Mouse (Mus musculus) liver, embryonic 15.5 days (tissue): Measurements from ENCODE around the gene Trim5. TPM values are rescaled to one million over a fixed set of nuclear protein-coding genes. Genes with fewer than 3 reads are reported as not detected.
"Not testable (repeated sequence)": the region's sequence is repeated elsewhere in the genome, so short reads cannot be mapped to it uniquely, and the experiment has no call there.

Experiments used
- ATAC-seq: fragments of 200-750 bp; cut with Nextera tagmentation; 2 replicates; pipeline ENCODE4 v1.8.0; 2017; ENCODE audit warnings: moderate number of reproducible peaks, mild to moderate bottlenecking, moderate library complexity; ENCODE audit not compliant: insufficient read depth
- H3K27ac ChIP-seq: fragments of 300-500 bp; sonication (generic); replicated peaks from 2 replicates; pipeline ENCODE4 v1.5.1; 2015; ENCODE audit warnings: mild to moderate bottlenecking, inconsistent platforms
- H3K27me3 ChIP-seq: fragments of 300-500 bp; sonication (generic); 2 replicates; pipeline ENCODE4 v1.6.1; 2015; ENCODE audit warnings: mild to moderate bottlenecking, inconsistent platforms
- H3K36me3 ChIP-seq: fragments of 300-500 bp; sonication (generic); replicated peaks from 2 replicates; pipeline ENCODE4 v1.6.1; 2015; ENCODE audit warnings: moderate library complexity, mild to moderate bottlenecking, inconsistent platforms
- H3K4me1 ChIP-seq: fragments of 300-500 bp; sonication (generic); replicated peaks from 2 replicates; pipeline ENCODE4 v1.6.1; 2015; ENCODE audit warnings: inconsistent platforms
- H3K4me2 ChIP-seq: fragments of 300-500 bp; sonication (generic); 2 replicates; pipeline ENCODE4 v1.6.1; 2015; ENCODE audit warnings: moderate library complexity, mild to moderate bottlenecking, inconsistent platforms
- H3K4me3 ChIP-seq: fragments of 300-500 bp; sonication (generic); replicated peaks from 2 replicates; pipeline ENCODE4 v1.5.1; 2015; ENCODE audit warnings: mild to moderate bottlenecking, inconsistent platforms
- H3K9ac ChIP-seq: fragments of 300-500 bp; sonication (generic); 2 replicates; pipeline ENCODE4 v1.6.1; 2015; ENCODE audit warnings: moderate library complexity, mild to moderate bottlenecking, inconsistent platforms
- H3K9me3 ChIP-seq: fragments of 300-500 bp; sonication (generic); replicated peaks from 2 replicates; pipeline ENCODE4 v1.6.1; 2016; ENCODE audit warnings: inconsistent platforms
- WGBS: fragments of 180-500 bp; shearing (Covaris S2); methylation state at CpG from one replicate; pipeline ENCODE4 v1.1.7; 2015; ENCODE audit warnings: mixed read lengths; ENCODE audit not compliant: insufficient replicate concordance; 5-methylcytosine and 5-hydroxymethylcytosine counted together
- polyA plus RNA-seq: library from polyadenylated mRNA; unstranded; fragments of >200 nt; fragmentation: Nextera tagmentation; extraction: Ambion mirVana; gene quantifications from 2 replicates; pipeline ENCODE4 v1.2.1, GENCODE M21; 2015

Trim5 gene
- polyA plus RNA-seq: 0.32 and 0.37 TPM in 2 replicates

DNA sequence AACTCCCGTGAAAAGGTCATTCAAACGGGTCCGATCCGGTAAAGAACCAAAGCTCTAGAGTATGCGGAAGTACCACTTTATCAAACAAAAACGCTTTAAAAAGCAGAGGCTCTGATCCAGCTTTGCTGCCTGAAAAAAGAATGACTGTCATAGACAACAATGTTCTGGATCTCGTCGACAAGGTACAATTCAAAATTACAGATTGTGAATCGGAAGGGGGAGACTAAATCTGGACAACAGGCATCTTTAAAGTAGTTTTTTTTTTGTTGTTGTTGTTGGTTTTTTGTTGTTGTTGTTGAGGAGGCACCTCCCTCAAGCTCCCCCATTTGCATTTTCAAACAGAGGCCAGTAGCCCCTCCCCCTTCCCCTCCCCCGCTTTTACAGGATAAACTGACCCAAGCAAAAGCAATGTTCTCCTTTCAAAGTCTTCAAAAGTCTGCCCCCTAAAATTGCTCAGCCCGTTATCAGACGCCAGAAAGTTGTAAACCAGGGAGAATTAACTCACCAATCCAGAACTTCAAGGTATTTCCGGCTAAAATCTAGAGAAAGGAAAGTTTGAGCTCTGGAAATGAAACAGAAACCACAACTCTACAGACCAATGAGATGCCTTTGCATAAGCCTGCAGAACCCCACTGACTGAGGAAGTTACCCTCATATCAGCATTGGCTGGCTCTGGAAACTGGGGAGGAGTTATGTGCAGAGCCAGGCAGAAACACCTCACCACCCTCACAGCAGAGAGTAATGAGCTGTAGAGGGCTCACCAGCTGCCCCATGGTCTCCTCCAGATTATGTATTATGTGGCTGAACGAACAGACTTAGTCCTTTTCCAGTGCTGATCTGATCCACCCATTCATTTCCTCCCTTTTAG is at the start of gene Trim5:
Gene Trim5, minus strand, starts transcription at position 519 of the 868 bp plus-strand sequence.
- H3K27me3 ChIP-seq, H3K4me1 ChIP-seq, H3K27ac ChIP-seq, H3K36me3 ChIP-seq, H3K9me3 ChIP-seq, H3K9ac ChIP-seq: not testable (repeated sequence)
- Histone ChIP-seq H3K4me2 (peak within 1 kb of the TSS; percentile 50), H3K4me3 (peak within 1 kb of the TSS; percentile 43)
- 30% methylated on average over 14 of the region's 14 CpGs for WGBS
- ATAC-seq: peak; percentile 92

DNA sequence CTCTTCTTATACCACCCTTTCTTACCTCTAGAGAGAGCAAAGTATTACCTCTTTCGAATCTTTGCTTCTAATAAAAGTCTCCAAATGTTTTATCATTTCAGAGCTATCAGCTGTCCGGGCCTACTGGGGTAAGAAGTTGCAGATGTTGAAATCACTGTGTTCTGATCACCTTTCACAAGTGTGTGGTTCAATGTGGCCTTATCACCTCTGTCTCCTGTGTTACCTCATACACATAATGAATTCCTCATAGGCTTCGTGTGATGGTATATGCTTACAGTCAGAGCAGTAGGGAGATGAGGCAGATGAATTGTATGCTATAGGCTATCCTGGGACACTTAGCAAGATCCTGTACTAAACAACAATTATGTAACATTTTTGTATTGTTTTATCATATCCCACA is 47.7 kb upstream of the Trim5 start:
- H3K36me3 ChIP-seq, H3K27me3 ChIP-seq, ATAC-seq, H3K4me1 ChIP-seq, H3K4me2 ChIP-seq, H3K9ac ChIP-seq, H3K9me3 ChIP-seq, H3K27ac ChIP-seq, H3K4me3 ChIP-seq: not testable (repeated sequence)
- 52% methylated on average over 3 of the region's 3 CpGs for WGBS

DNA sequence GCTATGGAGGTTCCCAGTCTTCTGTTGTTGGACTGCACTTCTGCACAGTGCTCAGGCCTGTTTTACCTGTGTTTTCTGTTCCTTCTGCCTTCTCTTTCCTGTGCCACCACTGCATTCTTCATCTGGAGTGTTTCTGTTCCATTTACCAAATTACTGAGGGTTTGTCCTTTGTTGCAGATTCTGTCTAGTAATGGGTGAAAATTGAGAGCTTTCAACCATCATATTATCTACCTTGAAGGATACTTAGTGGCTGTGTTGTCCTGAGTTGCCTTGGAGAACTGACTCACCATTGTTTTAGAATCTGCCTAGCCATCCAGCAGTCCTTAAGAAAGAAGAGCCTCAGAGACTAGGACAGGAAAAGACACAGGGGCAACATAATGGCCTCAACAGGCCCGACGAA is 41.3 kb upstream of the Trim5 start, which contains the start of gene Trim34b:
Gene Trim34b, plus strand, starts transcription at position 301 of the 400 bp plus-strand sequence.
- not testable (repeated sequence) for H3K27me3 ChIP-seq, H3K36me3 ChIP-seq, H3K4me3 ChIP-seq, H3K9ac ChIP-seq, H3K4me1 ChIP-seq, H3K9me3 ChIP-seq, ATAC-seq, H3K27ac ChIP-seq, H3K4me2 ChIP-seq
- 84% methylated on average over 2 of the region's 2 CpGs for WGBS

- H3K9ac ChIP-seq: no peak overlapping the region
- WGBS: 69% methylated on average over 9 of the region's 9 CpGs
- no peaks in the 10 kb centered on the region for H3K9me3 ChIP-seq
- no peak overlapping the region for H3K4me2 ChIP-seq
- no peak for ATAC-seq
- H3K36me3 ChIP-seq: no peaks in the 10 kb centered on the region
- H3K4me1 ChIP-seq: no peaks in the 10 kb centered on the region
- H3K27ac ChIP-seq: no peak overlapping the region
- no peaks in the 10 kb centered on the region for H3K27me3 ChIP-seq
- H3K4me3 ChIP-seq: no peak overlapping the region
Measured at GRCm38 (mm10) chr7:104322028-104322427, 34.1 kb upstream of the Trim5 start.

DNA sequence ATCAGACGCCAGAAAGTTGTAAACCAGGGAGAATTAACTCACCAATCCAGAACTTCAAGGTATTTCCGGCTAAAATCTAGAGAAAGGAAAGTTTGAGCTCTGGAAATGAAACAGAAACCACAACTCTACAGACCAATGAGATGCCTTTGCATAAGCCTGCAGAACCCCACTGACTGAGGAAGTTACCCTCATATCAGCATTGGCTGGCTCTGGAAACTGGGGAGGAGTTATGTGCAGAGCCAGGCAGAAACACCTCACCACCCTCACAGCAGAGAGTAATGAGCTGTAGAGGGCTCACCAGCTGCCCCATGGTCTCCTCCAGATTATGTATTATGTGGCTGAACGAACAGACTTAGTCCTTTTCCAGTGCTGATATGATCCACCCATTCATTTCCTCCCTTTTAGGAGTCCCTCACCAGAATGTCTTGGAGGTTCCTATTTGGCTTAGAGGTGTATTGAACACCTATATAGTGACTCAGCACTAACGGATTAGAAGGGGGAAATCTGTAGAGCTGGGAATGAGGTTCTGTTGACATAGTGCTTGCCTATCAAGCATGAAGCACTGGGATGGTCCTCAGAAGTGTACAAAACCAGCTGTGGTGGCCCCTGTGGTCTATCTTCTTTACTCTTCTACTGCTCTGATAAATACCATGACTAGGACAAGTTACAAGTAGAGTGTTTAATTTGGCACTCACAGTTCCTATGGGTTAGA is 27.6 kb upstream of the Trim5 start, which contains the start of gene Trim12a:
Gene Trim12a, minus strand, starts transcription at position 98 of the 712 bp plus-strand sequence.
- peak; percentile 95 for ATAC-seq
- not testable (repeated sequence) for H3K36me3 ChIP-seq, H3K4me1 ChIP-seq, H3K9me3 ChIP-seq, H3K27me3 ChIP-seq
- peak within 1 kb of the TSS; percentile 67 for H3K27ac ChIP-seq
- WGBS: 9% methylated on average over 4 of the region's 4 CpGs
- H3K4me2 ChIP-seq: peak within 1 kb of the TSS; percentile 62
- peak within 1 kb of the TSS; percentile 61 for H3K4me3 ChIP-seq
- H3K9ac ChIP-seq: peak within 1 kb of the TSS; percentile 40; the same call in 1 of the 2 replicates

- peak overlapping the region; percentile 61 for H3K4me3 ChIP-seq
- H3K27ac ChIP-seq: peak overlapping the region; percentile 67
- peak; percentile 75 for ATAC-seq
- no peaks in the 10 kb centered on the region for H3K27me3 ChIP-seq
- WGBS: 2% methylated on average over 15 of the region's 15 CpGs
- H3K9ac ChIP-seq: peak overlapping the region; percentile 40; the same call in 1 of the 2 replicates
- peak overlapping the region; percentile 62 for H3K4me2 ChIP-seq
- no peaks in the 10 kb centered on the region for H3K9me3 ChIP-seq
- no peaks in the 10 kb centered on the region; the same call in 1 of the 2 replicates for H3K4me1 ChIP-seq
- H3K36me3 ChIP-seq: no peaks in the 10 kb centered on the region
Measured at GRCm38 (mm10) chr7:104314796-104315353, 27.0 kb upstream of the Trim5 start.

- H3K4me3 ChIP-seq: no peak overlapping the region
- no peak overlapping the region for H3K4me2 ChIP-seq
- no peaks in the 10 kb centered on the region for H3K36me3 ChIP-seq
- no peaks in the 10 kb centered on the region for H3K4me1 ChIP-seq
- H3K27ac ChIP-seq: no peak overlapping the region
- H3K9me3 ChIP-seq: no peaks in the 10 kb centered on the region
- no peak for ATAC-seq
- 62% methylated on average over 5 of the region's 5 CpGs for WGBS
- no peaks in the 10 kb centered on the region for H3K27me3 ChIP-seq
- no peak overlapping the region for H3K9ac ChIP-seq
Measured at GRCm38 (mm10) chr7:104291638-104292400, 3.9 kb upstream of the Trim5 start.

DNA sequence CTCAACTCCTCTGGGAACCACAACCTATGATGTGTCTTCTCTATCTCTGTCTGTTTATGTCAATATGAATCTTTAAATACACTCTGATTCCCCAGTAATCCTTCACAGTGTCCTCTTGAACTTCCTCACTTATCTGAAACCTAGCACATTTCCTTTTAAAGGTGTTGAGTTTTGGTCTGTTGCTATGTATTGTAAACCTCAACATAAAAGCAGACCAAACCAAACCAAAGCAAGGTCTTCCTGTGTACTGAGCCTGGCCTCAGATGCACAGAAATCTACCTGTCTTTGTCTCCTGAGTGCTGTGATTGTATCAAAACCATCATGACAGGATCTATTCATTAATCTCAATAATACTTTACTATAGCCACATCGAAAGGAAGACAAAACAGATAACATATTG is 2.7 kb upstream of the Trim5 start:
- H3K4me3 ChIP-seq: no peak overlapping the region
- no peaks in the 10 kb centered on the region for H3K4me1 ChIP-seq
- WGBS: 71% methylated on average over 1 of the region's 1 CpGs

GRCm38 (mm10) chr7:104279361-104279760 is 8.5 kb downstream of the Trim5 start:
- ATAC-seq, H3K4me3 ChIP-seq, H3K27me3 ChIP-seq, H3K4me1 ChIP-seq, H3K9ac ChIP-seq, H3K36me3 ChIP-seq, H3K9me3 ChIP-seq, H3K4me2 ChIP-seq, H3K27ac ChIP-seq: not testable (repeated sequence)
- 50% methylated on average over 3 of the region's 3 CpGs for WGBS

More for the DNA sequence above, 2.7 kb upstream of the Trim5 start:
- H3K9ac ChIP-seq: no peak overlapping the region
- H3K27ac ChIP-seq: no peak overlapping the region
- H3K27me3 ChIP-seq: no peaks in the 10 kb centered on the region
- H3K36me3 ChIP-seq: no peaks in the 10 kb centered on the region
- H3K4me2 ChIP-seq: no peak overlapping the region
- no peak for ATAC-seq
- no peaks in the 10 kb centered on the region for H3K9me3 ChIP-seq

- H3K4me1 ChIP-seq, H3K4me2 ChIP-seq, H3K9me3 ChIP-seq, H3K36me3 ChIP-seq, ATAC-seq, H3K9ac ChIP-seq, H3K27ac ChIP-seq, H3K4me3 ChIP-seq, H3K27me3 ChIP-seq: not testable (repeated sequence)
- 50% methylated on average over 4 of the region's 5 CpGs for WGBS
Measured at GRCm38 (mm10) chr7:104265335-104265734, 22.6 kb downstream of the Trim5 start.
